Mouse (Mus musculus): ENCODE results near the gene Cul1.
A peak's percentile ranks its signal among the peaks of the same experiment; 100 is the strongest.

Cul1 gene

DNA sequence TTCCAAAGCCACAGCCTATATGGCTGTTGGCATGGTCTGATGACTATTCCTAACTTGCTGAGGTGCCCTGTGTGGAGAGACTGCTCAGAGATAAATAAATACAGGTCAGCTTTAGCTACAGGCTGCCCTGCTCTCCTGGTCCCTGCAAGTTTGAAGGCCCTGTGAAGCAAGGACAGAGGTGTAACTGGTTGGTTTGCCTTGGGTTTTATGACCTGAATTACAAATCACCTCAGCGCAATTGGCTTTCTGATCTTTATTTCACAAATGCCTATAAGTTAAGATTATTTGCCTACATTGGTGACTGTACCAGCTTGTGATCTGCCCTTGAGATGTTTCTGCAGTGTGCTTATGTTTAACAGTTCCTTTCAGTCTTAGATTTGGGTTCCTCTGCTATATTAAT is 28.8 kb downstream of the Cul1 start:
- DNase-seq = no peak

DNA sequence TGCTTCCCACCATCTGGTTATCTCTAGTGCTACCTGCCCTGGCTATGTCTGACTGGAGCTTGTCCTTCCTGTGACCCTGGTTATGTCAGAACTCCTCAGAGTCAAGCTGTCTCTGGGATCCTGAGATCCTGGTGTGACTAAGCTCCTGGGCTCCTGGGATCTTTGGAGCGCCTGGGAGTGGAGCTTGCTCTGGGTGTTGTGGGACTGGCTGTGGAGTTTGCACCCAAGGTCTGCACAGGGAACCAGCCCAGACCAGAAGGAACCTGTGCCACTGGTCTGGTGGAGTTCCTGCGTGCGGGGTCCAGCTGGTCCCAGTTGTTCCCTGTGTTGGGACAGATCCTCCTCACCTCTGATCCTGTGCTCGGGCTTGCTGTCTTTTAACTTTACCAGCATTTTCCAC is 41.4 kb downstream of the Cul1 start:
- no peak for DNase-seq

DNA sequence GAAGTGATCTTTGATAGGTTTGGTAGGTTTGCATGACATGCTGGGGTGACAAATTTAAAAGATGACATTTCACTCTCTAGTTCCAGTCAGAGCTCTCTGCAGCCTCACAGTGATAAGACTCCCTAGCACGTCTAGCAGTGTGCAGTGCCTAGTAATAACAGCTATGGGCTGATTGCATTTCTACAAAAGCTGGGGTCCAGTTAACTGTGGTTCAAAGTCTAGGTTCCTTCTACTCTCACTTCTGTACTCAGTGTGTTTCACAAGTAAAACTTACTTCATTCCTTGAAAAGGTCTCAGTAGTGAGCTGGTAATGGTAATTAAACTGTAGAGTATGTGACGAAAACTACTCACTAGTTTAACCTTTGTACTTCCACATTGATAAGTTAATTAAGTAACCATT is 66.8 kb downstream of the Cul1 start:
- DNase-seq = no peak

DNA sequence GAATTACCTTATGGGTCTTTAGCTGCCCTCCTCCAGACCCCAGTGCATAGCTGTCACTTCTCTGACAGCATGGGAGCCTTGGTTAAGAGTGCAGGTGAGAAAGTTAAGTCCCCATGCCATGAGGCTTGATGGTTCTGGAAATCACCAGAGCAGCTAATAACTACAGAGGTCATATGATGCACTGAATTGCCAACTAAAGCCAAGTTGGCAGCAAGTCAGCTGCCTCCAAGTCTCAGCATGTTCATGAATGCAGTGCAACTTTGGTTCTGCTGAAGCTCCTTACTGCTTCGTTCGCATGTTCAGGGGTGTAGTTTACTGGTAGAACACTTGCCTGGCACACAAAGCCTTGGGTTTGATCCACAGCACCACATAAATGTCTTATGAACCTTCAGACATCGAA is 69.2 kb downstream of the Cul1 start:
- DNase-seq = no peak

DNA sequence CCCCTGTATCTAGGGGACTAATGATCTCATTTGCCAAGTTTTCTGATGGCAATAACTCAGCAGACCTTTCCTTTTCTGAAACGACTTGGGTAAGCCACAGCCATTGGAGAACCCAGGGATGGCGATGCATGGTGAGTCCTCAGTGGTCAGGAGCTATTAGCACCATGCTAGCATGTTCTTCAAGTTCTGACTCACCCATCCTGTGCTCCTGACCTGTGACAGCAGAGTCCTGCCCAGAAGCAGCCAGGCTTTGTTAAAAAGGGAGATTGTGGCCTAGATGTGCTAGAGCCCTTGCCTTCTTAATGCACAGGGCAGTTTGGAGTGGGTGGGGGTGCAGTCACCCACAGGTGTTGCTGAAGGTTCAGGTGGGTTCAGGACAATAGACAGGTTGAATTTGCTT is 71.8 kb downstream of the Cul1 start:
- DNase-seq = no peak

DNA sequence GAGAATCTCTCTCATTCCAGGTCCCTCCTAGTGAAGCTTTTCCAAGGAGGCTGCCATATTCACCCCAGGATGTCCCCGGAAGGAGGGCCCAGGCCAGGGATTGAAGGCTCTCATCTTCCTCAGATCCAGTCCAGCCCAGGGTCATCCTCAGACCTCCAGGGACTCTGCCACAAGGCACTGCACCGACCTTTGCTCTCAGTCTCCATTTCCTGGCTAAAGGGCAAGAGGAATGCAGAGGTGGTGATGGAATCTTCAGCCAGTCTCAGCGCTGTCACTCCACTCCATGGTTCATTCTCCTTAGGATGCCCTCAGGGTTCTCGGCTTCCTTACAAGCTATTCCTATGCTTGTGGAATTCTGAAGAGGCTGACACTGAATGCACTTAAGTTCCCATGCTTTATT is 73.2 kb downstream of the Cul1 start:
- DNase-seq = no peak

DNA sequence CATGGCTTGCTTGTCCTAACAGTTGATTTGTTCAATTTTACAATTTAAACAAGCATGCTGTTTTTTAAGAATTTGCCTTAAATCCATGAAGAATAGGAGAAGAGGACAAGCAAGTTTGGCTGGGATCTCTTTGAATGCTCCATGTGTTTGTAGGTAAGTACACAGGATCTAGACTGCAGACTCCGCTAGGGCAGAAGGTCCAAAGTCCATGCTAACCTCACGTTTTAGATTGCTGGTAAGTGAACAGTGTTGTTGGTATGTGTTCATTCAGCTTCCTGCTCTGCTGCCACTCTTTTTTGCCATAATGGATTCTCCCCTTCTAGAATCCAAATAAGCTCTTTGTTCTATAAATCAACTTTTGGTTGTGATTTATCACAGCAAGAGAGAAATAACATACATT is 73.9 kb downstream of the Cul1 start:
- DNase-seq = no peak

DNA sequence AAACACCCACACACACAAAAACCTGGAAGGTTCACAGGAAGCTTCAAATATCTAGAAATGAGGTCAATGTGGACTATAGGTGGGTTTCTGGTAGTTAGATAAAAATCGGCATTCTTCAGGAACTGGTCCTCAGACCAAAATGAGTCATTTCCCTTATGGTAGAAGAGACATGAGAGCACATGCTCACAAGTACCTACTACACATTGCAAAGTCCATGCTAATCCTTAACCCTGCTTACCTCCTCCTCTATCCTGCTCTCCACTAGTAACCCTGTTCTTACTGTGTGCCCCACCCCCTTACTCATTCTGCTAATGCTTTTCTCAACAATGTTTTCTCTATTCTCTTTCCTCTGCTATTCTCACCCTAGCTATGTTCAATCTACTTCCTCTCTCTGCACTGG is 74.5 kb downstream of the Cul1 start:
- DNase-seq = no peak

DNA sequence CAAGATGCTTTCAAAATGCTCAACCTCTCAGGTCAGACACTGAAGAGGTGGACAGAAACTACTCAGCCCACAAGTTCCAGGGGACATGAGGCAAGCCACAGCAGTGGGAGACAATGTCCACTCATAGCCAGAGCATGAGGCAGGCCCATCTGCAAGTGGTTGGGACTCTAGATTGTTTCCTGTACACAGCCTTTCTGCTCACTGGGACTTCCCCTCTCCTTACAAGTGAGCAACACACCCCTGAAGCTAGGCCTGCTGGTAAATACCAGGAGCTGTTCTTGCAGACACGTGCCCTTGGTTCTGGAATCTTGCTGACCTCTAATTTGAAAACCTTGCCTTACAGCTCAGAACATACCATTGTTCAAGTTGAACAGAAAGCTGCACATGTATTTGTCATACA is 79.3 kb downstream of the Cul1 start:
- no peak for DNase-seq

DNA sequence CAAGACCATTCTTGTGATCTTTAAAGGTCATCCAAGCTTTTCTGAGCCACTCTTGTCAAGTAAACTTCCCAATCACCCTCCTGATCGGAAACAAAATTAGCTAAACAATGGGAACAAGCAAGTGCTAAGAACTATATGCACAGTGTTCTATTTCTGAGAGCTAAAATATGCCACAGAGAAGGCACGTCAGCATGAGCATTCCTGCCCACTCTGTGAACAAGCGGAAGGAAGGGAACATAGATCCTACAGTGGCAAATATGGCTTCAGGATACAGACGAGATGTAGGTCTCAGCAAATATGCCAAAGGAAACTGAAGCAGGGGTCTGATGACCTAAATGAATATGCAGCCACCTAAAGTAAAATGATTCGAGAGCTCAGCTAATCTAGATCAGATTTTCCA is 82.1 kb downstream of the Cul1 start:
- no peak for DNase-seq

DNA sequence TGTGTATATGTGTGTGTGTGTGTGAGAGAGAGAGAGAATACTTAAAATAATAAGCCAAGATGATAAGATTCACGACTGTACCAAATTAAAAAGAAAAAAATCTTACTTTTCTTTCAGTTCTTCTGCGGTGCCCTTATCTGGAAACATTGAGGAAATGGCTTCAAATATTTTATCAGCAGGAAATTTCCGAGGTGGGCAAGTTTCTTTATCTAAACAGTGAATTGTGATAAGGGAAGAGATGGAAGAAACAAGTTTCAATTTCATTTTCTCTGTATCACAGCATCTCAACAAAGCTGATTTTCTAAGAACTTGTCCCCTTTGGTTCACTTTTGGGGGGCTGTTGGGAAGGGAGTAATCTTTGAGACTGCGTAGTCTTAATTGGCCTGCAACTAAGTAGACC is 99.1 kb downstream of the Cul1 start:
- no peak for DNase-seq

DNA sequence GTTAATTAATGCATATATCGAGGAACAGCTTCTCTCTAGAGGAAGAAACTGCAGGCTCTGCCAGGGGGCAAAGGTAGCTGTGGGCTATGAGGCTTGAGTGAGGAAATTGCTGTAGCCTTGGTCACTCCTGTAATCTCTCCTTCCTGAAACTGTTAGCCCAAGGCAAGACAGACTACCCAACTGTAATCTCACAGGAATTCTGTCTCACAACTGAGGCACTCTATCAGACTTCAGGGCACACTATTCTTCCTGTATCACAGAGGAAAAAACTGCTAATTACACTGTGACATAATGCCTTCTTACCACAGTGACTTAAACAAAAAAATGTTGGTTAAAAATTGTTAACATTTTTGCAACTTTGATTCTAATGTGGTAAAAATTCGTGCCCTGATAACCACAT is 106.1 kb downstream of the Cul1 start:
- DNase-seq = no peak

DNA sequence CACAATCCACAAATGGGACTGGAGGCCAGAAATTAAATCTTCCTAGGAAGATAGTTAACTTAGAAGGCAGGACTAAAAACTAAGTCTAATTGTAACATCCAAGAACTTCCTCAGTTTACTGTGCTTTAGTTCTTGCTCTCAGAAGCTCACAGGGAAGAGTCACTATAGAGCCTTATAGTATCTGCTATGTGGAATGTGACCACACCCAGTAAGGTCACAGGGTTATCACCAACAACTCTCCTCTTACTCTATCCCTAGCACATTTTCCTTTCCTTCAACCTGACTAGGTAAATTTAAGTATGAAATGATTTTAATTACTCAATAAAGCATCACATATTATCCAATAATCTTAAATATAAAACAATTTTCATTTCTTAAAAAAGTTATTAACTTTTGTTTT is 107.2 kb downstream of the Cul1 start:
- no peak for DNase-seq

DNA sequence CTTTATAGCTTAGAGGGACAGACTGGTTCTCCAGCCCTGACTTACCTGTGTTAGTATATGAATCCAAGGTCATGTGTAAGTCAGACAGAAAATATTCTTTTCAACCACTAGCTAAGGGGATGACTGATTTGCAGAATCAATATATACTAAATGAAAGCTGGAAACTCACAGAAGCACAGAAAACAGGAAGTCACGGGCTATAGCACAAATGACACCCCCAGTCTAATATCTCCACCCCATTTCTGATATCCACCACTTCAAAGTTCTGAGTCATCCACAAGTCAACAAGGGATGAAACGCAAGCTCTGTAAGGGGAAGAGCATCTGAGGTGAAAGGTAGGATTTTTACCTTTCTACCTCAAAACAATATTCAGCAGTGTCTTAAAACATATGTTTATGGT is 107.6 kb downstream of the Cul1 start:
- no peak for DNase-seq

DNA sequence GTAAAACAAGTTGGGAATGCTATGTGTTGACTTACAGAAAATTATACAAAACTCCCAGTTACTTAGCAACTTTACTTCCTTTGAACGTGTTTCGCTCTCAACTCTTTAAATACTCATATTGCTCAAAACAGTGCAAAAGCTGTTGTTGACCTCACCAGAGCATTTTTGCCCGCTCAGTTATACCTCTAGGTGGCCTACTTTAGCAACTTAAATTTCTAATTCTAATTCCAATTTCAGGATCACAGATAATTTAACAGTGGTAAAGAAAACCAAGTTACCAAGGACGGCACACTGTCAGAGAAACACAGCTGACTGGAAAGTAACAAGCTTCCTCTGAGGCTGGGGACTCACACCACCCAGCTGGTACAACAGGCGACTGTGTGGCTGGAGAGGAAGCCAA is 108.2 kb downstream of the Cul1 start:
- peak in 1 of 2 experiments; percentile 7 for DNase-seq

DNA sequence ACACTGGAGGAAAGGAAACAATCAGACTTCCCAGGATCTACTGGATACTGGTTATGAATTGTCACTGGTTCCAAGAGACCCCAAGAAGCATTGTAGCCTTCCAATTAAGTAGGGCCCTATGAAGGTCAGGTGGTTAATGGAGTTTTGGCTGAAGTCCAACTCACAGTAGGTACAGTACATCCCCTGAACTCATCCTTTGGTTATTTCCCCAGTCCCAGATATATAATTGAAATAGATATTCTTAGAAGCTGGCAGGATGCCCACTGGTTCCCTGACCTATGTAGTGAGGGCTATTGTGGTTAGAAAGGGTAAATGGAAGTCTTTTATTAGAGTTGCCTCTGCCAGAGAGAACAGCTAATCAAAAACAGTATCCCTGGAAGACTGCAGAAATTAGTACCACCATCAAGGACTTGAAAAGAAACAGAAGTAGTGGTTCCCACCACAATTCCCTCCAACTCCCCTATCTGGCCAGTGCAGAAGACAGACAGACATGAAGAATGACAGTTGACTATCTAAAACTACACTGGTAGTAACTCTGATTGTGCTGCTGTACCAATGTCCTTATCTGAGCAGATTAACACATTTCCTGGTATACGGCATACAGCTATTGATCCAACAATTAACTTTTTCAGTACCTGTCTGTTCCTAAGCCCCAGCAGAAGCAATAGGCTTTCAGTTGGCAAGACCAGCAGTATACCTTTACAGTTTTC is 112.3 kb downstream of the Cul1 start:
- no peak for DNase-seq

DNA sequence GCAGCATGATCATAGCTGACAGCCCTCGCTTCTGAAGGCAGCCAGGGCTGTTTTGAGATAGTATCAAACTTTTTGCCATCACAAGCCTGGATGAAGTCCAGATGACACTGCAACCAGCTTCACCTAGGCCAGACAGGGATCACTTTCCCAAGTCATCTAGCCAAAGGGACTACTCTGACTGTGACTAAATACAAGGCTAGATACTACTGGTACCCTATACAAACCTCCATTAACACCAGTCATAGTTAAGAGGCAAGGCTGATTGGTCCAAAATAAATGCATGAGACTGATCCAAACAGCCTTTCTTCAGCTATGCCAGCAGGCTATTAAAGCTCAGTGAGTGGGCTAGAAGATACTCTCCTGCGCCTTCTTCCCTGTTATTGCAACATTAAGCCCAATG is 119.7 kb downstream of the Cul1 start:
- no peak for DNase-seq

Data from cerebellum, adult 18-20 months (tissue).